Mouse (Mus musculus) R1 (cell line): ENCODE results near the gene Sh3rf1.

ENCODE experiments used
- DNase-seq: peaks from one replicate; pipeline ENCODE4 v3.0.0-alpha.2; 2018; ENCODE audit warnings: low read depth, low spot score

Gene Sh3rf1

DNA sequence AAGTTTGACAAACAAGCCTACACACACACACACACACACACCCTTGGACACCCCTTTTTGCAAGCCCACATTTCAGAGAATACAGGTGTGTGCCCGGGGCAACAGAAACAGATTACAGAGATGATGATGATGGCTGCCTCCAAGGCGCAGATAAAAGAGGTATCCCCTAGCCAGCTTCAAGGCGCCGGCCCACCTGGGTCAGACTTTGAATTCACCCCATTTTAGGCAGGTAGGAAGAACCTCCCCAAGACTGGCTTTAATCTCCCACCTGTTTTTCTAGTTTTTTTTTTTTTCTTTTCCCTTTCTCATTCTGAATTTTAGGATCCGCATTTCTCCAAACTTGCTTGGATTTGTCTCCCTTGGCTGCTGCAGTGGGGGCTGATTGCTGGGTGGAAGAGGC, 389 bp upstream of the Sh3rf1 start:
- no peak for DNase-seq

DNA sequence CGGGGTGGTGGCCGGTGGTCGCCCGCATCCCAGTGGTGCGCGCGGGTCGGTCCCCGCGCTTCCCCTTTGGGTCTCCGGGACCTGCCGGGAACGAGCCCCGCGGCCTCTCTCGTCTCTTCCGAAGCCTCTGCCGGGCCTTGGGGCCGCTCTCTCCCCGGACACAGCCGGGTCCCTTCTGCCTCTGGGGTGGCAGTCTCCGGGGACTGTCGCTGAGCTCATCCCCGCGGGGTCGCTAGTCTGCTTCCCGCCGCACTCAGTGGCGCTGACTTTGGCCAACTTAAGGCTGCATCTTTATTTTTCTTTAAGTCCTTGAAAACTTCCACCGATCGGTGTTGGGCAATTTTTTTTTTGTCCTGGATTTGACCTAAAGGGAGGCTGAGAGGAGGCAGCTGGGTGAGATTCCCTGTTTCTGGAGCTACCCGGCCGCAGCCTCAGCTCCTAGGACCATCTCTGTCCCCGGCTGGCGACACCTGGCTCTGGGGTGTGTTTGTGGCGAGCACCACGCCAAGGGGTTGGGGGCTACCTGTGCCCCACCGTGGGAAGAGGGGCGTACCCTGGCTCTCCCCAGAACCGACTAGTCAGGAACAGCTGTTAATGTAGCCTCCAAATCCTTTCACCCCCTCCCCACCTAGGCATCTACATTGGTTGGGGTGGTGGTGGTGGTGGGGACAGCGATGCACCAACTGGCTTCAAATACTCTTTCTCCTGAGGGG, 864 bp downstream of the Sh3rf1 start:
- peak; percentile 62 for DNase-seq

DNA sequence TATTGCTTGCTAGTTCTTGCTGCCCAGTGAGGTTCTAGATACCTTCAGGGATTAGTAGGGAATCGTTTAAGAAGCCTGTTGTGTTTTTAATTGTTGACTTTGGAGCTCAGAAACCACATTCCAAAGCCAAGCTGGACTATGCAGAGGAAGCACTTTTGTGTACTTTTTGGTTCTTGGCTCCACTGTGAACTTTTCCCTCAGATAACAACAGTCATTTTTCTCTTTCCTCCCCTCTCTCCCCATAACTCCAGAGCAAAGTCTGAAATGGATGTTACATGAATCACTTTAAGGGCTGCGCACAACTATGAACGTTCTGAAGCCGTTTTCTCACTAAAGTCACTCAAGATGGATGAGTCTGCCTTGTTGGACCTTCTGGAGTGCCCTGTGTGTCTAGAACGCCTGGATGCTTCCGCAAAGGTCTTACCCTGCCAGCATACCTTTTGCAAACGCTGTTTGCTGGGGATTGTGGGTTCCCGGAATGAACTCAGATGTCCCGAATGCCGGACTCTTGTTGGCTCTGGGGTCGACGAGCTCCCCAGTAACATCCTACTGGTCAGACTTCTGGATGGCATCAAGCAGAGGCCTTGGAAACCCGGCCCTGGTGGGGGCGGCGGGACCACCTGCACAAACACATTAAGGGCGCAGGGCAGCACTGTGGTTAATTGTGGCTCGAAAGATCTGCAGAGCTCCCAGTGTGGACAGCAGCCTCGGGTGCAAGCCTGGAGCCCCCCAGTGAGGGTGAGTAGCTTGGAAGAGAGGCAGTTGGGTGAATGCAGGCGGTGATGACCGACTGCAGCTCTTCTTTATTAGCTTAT, 2.1 kb downstream of the Sh3rf1 start:
- DNase-seq, result no peak

DNA sequence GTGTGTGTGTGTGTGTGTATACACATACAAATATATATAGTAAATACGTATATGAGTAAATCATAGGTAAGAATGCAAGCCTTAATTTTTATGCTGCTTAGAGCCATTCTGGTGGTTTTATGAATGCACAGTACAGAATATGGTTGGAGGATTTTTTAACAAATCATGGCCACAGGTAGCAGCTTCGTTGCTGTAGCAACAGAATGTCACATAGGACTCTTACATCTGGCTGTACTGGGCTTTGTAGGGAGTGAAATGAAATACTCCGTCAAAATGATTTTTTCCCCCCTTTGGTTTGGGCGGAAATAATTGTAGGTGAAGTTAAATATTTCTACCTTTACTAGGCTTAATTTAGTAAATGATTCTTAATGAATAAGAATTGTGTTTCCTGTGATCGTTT, 3.0 kb downstream of the Sh3rf1 start:
- DNase-seq, result no peak

DNA sequence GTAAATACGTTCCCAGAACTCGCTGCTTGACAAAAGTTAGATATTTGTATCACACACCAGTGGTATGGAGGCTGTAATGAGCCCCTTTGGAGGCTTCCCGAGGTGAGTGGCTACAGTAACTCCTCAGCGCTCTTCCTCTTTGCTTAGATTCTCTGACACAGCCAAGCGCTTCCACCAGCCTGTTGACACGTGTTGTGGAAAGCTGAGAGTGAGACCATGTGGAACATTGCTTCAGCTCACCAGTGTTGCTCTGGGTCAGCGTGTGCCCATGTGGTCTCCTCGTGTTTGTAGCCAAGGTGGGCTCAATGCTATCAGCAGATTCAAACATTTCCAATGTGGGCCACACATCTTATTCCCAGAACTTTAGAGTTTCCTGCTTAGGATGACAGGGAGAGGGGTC, 5.0 kb downstream of the Sh3rf1 start:
- DNase-seq, result no peak

DNA sequence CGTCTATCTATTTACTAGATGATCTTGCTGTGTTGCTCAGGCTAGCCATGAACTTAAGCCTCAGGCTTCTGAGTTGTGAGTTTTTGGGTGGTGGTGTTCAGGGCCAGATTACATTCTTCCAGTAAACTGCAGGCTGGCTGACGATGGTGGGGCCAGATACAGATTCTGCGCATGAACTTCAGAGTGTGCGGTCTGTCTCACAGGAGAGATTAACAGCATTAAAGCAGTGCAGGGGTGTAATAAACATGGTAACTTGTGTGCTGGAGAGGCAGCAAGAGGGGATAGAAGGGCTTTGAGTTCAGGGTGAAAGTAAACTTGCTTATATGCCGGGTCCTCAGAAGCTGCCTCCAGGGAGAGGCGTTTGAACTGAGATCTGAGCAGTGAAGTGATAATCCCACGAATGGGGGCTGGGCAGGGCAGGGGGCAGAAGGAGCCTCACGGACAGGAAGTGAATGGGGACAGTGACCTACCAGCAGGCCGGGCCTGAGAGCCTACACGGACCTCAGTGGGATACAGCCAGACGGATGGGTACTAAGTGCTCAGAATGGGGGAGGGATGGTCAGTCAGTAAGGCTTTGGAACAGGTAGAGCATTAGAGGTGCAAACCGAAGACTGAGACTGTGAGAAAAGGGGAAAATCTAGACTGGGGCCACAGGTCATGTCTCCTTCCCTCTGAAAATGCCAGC, 6.0 kb downstream of the Sh3rf1 start:
- no peak for DNase-seq

DNA sequence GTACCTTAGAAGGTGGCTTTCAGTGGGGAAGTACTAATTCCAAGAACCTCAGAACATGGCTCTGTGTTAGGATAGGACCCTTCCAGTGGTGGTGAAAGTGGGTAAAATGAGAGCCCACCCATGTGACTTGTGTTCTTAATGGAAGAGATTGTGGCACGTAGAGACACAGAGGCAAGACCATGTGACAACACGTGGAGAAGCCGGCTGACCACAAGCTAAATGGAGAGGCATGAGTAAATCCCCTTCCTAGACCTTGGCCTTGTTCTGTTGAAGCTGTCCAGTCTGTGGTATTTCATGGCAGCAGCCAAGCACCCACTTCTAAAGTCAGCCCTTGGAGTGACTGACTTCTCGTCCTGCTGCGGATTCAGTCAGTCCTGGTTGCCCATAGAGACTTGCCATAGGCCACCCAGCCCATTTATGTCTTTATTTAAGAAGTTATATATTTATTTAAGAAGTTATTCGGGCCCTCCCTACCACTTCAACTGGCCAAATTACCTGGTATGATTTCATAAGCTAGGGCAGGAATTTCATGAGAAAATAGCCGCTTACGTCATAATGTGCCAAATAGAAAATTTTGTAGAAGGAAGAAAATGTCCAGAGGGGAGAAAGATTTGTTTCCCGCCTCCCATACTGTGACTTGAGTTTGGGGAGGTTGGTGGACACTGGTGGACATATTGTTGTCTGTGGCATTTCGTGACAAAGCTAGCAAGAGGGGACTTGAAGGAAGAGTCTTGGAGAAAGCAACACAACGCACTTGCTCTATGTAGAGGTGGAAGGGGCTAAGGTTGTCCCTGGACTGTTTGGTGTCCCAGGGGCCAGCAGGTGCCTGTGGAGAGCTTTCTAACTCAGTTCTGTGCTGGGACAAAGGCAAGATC, 7.4 kb downstream of the Sh3rf1 start:
- no peak for DNase-seq

DNA sequence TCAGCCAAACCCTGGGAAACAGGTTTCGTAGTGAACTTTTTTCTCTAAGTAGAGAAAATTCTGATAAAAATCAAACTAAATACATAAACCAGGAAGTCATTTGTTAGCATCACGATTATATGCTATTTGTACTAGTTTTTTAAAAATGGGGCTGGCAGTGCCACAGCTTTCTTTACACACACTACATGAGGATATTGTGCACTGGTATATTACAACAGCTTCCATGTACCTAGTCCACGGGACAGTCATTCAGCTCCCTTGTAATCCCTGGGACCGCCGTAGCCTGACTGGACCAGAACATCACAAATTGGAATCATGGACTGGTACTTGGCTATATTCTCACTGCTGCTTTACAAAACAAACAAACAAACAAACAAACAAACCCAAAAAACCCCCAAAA, 11.8 kb downstream of the Sh3rf1 start:
- DNase-seq, result no peak

DNA sequence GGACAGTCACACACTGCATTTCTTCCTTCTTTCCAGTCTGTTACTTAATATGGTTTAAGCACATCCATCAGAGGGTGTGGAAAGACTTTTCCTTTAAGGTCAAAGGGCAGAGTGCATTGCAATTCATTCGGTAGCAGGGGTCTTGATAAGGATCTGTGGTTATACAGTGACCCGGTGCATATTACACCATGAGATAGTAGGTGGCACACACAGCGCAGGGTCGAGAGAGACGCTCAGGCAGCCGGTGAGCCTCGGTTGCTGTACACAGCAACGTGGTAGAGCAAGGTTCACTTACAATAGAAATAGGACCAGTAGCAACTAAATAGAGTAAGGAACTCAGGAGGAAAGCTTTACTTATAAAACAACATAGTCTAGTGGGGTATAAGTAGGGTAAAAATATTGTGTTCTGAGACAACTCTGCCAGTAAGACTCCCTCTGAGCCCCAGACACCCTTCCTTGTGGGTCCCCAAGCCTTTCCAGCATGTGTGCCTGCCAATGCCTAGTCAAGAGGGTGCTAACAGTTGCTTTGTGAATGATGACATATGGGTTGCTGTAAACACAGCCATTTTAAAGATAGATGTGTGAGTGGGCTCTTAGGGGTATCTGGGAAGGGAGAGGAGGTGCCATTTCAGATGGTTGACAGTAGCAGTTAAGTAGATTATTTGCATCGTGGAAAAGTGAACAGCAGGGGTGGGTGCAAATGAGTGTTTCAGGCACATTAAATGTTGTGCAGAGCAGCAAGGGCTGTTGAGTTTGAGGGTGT, 13.0 kb downstream of the Sh3rf1 start:
- DNase-seq, result no peak

DNA sequence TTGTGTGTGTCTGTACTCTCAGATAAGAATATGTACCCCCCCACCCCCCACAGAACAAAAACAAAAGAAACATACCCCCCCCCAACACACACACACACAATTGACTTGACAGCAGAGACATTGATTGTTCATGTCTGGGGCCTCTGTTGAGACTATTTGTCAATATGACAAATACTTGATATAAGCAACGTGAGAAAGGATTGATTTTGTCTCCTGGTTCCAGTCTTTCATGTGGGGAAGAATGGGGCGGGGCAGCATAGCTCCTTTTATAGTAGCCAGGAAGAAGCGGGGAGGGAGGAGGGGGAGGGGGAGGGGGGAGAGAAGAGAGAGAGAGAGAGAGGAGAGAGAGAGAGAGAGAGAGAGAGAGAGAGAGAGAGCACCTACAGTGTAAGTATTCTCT, 15.9 kb downstream of the Sh3rf1 start:
- no peak for DNase-seq

DNA sequence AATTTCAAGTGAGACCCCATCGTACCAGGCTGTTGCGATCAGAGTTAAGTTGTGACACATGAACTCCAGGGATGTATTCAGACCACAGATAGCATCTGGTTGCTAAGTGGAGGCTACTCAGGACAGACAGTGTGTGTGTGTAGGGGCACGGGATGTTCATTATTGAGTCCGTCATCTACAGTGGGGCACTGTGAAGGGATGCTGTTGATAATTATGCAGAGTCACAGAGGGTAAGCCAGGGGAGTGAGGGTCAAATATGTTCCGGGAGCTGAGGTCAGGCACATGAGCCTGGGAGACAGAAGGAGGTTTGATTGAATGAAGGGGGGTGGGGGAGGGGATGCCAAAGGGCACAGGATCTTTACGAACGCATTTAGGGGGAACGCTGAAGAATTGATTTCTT, 17.6 kb downstream of the Sh3rf1 start:
- DNase-seq, result no peak

DNA sequence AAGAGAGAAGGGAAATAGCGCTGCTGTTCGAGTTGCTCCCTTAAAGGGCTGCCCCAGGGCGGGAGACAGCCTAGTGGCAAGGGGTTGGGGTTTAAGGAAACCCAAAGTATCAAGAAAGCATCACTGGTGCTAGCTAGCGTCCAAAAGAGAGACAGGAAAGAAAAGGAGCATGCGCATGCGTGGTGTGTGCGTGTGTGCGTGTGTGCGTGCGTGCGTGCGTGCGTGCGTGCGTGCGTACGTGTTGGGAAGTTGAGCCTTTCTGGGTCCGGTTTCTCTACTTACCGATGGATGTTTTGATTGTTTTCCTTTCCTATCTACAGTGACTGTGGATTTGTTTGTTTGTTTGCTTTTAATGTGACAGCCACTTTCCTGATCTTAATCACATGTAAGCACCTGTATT, 19.2 kb downstream of the Sh3rf1 start:
- peak; percentile 91 for DNase-seq

DNA sequence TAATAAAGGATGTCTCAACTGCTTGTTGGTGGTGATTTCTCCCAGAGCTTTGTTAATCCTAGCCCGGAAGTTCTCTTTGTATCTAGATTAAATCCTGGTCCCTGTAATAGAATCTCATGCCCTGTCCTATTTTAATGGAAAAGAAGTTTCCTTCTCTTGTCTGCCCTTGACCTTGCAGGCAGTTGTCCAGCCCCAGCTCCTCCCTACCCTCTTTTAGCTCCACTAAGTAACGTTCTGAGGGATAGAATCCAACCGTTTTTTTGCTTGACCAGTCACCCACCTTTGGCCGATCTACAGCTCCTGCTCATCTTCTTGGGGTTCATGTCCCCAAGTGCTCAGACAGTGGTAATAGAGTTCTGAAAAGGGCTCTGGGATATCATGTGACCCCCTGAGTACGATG, 19.8 kb downstream of the Sh3rf1 start:
- DNase-seq, result peak; percentile 88

DNA sequence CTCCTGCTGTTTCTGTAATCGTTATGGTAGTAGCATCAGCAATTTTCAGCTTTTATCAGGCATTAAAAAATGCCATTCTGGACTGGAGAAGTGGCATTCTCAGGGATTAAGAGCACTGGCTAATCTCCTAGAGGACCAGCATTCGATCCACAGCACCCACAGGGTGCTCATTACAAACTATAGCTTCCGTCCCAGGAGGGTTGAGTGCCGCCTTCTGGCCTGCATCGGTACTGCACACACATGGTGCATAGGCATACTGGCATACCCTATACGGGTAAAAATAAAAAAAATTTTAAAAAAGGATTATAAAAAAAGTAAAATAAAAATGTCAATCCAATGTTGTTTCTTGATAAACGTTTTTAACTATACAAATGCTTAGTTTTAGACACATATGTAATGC, 20.5 kb downstream of the Sh3rf1 start:
- peak; percentile 61 for DNase-seq

DNA sequence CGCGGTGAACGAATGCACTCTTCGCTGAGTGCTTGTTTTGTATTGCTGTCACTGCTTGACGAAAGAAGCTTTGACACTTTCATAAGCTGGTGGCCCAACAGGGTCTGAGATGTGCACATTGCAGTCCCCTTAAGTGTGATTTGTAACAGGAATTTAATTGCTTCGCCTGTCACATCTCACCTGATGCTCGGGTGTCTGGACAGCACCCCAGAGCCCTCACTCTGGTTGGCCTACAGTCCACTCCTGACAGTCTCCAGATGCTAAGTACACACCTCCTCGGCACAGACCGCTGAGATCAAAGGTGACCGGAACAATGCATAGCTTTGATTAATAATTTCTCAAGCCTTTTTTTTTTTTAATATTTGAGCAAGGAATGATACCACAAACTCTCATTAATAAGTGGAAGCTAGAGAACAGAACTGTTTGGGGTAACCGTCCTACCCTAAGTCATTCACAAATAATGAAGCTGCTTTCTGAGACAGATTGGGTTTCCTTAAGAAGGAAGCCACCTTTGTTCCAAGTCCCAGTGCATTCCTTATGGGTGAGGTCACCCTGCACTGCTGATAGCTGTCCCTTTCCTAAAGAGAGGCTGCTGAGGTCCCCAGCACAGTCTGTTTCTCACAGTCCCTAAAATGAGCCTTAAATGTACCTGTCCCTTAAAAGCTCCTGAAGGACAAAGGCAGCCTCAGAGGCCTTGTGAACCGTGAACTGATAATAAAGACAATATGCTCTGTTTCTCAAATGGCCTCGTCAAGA, 23.8 kb downstream of the Sh3rf1 start:
- DNase-seq, result peak; percentile 47

DNA sequence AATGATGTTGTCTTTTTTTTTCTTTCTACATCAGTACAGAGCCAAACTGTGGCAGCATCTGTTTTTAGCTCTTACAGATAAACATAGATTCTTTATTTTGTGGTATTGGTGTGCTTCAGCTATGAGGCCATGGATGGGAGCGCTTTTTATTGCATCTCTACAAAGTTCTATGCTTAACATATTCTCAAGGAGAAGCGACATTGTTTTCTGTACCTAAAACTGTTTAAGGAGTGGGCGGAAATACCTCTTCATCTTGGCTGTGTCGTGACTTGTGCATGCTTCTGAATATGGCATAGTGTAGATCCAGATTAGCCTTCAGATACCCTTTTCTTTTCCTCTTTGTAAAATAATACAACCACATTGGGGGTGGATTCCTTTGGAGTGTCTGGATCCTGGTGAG, 25.8 kb downstream of the Sh3rf1 start:
- DNase-seq, result no peak

DNA sequence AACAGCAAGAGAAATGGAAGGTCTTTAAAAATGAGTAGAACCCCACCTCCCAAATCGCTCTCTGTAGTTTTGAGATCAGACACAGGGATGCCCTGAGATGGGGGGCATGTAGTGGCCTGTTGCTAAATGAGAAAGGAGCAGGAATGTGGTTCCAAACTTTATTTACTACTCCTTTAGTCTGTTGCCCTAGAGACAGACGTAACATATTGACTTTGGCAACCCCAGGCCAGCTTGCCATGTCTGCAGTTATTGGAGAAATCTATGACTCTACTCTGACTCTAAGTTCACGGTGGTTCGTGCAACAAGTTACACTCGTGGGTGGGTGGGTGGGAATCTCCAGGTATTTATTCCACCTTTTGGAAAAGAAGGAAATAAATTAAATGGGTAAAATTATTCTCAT, 30.5 kb downstream of the Sh3rf1 start:
- DNase-seq, result no peak

DNA sequence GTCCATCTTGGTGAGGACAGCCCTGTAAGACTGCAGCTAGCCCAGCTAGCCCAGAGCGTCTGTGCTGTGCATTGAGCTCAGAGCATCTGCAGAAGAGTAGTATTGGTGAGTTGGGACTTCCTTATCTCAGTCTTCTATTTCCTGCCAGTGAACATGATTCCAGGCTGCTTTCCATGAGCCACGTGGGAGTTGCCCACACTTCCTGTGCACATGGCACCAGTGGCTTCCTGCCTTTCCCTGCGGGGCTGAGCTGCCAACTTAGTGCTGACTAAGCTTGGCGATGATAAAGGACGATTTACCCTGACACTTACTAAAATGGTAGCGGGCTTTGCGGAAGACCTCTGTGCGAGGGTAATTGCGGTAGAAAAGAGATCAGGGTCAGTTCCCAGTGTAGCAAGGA, 35.2 kb downstream of the Sh3rf1 start:
- no peak for DNase-seq

DNA sequence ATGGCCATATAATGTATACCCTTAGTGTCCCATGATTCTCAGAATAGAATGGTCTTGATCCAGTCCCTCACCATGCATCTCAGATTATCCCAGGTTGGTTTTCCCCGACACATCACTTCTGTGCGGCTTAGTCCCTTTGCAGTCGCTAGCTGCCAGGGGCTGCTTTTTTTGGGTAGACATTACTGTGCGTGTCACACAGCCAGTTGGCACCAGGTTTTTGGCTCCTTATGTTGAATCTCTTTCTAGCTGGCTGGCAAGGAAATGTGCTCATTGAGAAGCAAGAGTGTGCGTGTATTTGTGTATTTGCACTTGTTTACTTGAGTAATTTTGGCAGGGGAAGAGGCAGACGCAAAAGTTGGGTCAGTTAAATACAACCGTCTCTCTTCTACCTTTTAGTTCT, 35.9 kb downstream of the Sh3rf1 start:
- no peak for DNase-seq

DNA sequence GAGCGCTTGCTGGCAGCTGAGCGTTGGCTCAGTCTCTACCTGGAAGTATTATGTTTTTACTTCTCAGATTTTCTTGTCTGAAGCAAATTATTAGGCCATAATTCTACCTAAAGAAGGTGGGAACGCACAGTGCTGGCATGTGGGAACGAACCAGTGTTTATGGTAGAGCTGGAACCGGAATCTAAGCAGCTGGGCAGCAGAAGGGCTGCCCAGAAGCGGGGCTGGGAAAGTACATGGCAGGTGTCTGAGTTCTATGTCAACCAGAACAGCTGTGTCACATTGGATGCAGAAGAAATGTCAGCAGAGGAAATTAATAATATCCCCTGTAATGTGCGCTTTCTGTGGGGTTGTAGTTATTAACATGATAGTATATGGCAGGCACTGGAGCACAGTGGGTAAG, 36.9 kb downstream of the Sh3rf1 start:
- no peak for DNase-seq
